ENCODE assay signal across 8 mouse cellular contexts in genomic region chr8:64849897-64850541, GRCm38 (mm10). TPM values are rescaled to one million over a fixed set of nuclear protein-coding genes. Genes with fewer than 3 reads are reported as not detected.
DNase-seq lines count a peak whose midpoint lies in the region; ATAC-seq and TF ChIP-seq lines count a peak whose summit lies in the region.

TSS of gene Klhl2 (minus strand) at chr8:64850017.

- peak within 1 kb of the TSS; percentile 69 for H3K4me2 ChIP-seq in forebrain, embryonic 15.5 days (replicated peaks)

- ATAC-seq in forebrain, embryonic 15.5 days (replicated peaks): peak; percentile 92

- no peaks in the 10 kb centered on the region for H3K36me3 ChIP-seq in ES-Bruce4 (ENCODE audit: control insufficient read depth, insufficient read depth, low read length, poor library complexity, severe bottlenecking)
- H3K36me3 ChIP-seq in forebrain, embryonic 15.5 days: no peaks in the 10 kb centered on the region

- 0 out of 2 replicates have a peak, but pooled peaks cover 2% of the 10 kb centered on the region for H3K27me3 ChIP-seq in ES-Bruce4 (ENCODE audit: control insufficient read depth, insufficient read depth, low read length, poor library complexity, severe bottlenecking)
- no peaks in the 10 kb centered on the region for H3K27me3 ChIP-seq in forebrain, embryonic 15.5 days

- no peaks in the 10 kb centered on the region for H3K9me3 ChIP-seq in ES-Bruce4 (replicated peaks; ENCODE audit: control insufficient read depth, insufficient read depth, low read length, poor library complexity, severe bottlenecking)
- H3K9me3 ChIP-seq in forebrain, embryonic 15.5 days: no peaks in the 10 kb centered on the region

- peak within 1 kb of the TSS; percentile 99 for H3K9ac ChIP-seq in ES-Bruce4 (ENCODE audit: low read depth, poor library complexity, severe bottlenecking)
- H3K9ac ChIP-seq in forebrain, embryonic 15.5 days (replicated peaks): peak within 1 kb of the TSS; percentile 92

- DNase-seq in c-Kit-positive CD71-positive TER-119-negative erythroid progenitor cells, embryonic 14.5 days (ENCODE audit: low read depth): peak; percentile 34
- DNase-seq in heart, postnatal 4 days: peak; percentile 77
- DNase-seq in layer of hippocampus, adult 9-11 months: peak; percentile 84
- DNase-seq in lung, postnatal 14 days: peak; percentile 81
- peak; percentile 58 for DNase-seq in retina, adult 2 months (ENCODE audit: low read depth, low spot score)
- DNase-seq in thymus, postnatal 36 days: peak; percentile 75 to 81

- no peak within 1 kb of the TSS for H3K27ac ChIP-seq in ES-Bruce4 (ENCODE audit: insufficient read depth, low read length)
- peak within 1 kb of the TSS; percentile 92 for H3K27ac ChIP-seq in forebrain, embryonic 15.5 days (replicated peaks)

- 0 out of 2 replicates have a peak, but pooled peaks have one; percentile 6 for TF ChIP-seq EP300 in ES-Bruce4 (IDR thresholded peaks at IDR 0.05; ENCODE audit: insufficient read depth, low read depth, low read length)

- WGBS in forebrain, embryonic 15.5 days: under 1% methylated on average over 40 of the region's 68 CpGs

- TF ChIP-seq POLR2A in ES-Bruce4 (IDR thresholded peaks at IDR 0.05; ENCODE audit: insufficient read depth, low read length): no peak

- no peak for TF ChIP-seq CTCF in ES-Bruce4 (IDR thresholded peaks at IDR 0.05; ENCODE audit: low read depth, low read length)

- H3K4me3 ChIP-seq in ES-Bruce4 (ENCODE audit: low read depth, low read length): peak within 1 kb of the TSS; percentile 98
- peak within 1 kb of the TSS; percentile 94 for H3K4me3 ChIP-seq in forebrain, embryonic 15.5 days

- H3K4me1 ChIP-seq in ES-Bruce4 (ENCODE audit: control insufficient read depth, insufficient read depth, low read length): no peaks in the 10 kb centered on the region
- peaks cover 30% of the 10 kb centered on the region for H3K4me1 ChIP-seq in forebrain, embryonic 15.5 days

RNA-seq across cellular contexts. Expression of gene Klhl2, which starts in this region (rescaled TPM):
- polyA plus RNA-seq in ES-Bruce4 (2011; ENCODE audit: insufficient read depth, insufficient read length, low read depth, missing spikeins): 25.8 and 25.9 TPM in 2 replicates
- 41.7 and 42.3 TPM in 2 replicates for polyA plus RNA-seq in forebrain, embryonic 15.5 days (2015; fragmentation: Nextera tagmentation; extraction: Ambion mirVana)
- total RNA-seq in heart, postnatal 4 days (2021): 10 to 100 TPM; 12.1 to 12.6 TPM

Comparison
In these comparisons a context has a peak if more than half of its experiments do, and no peak if none do; other contexts are left out.
1. DNase-seq: peak in every context shown above with its lines; median percentile 84 in layer of hippocampus, adult 9-11 months; 81 in lung, postnatal 14 days; 78 in thymus, postnatal 36 days; 77 in heart, postnatal 4 days; 58 in retina, adult 2 months; 34 in c-Kit-positive CD71-positive TER-119-negative erythroid progenitor cells, embryonic 14.5 days.